Mouse (Mus musculus): Measurements from ENCODE around the gene Babam2.

DNA sequence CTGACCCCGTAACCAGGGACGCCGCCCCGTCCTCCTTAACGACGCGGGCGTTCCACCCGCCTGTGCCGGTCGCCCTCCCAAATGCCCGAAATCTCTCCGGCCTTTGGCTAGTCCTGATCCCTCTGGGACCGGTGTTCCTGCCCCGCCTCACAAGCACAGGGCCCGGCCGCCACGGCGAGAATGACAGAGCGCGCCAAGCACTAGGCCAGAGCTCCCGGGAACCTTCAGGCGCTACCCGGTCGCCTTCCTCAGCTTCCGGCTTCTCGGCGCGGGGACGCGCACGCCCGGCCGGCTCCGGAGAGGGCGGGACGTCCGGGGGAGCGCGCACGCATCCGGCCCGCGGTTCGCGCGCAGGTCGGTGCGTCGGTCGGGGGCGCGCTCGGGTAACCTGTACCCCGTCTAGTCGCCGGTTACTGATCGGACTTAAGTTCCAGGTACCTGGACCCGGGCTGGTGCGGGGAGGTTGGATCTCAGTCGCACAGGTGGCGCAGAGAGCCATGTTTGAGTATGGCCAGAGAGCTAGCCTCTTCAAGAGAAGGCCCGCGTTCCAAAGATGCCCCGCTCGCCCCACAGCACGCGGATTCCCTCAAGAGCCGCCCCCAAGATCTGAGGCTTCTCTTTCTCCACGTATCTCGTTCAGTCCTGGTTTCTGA lies at the start of gene Babam2:
- TF ChIP-seq CTCF (IDR thresholded peaks at IDR 0.05; ENCODE audit: control insufficient read depth, insufficient read depth, low read length) (no peak), POLR2A (IDR thresholded peaks at IDR 0.05; ENCODE audit: borderline replicate concordance, control insufficient read depth, low read depth, low read length) (peak; percentile 65; the same call in 1 of the 2 replicates)

Measured in bone marrow, adult 2 months (tissue).